Mouse (Mus musculus): ENCODE data around the gene Lhcgr. TPM values are rescaled to one million over a fixed set of nuclear protein-coding genes. Genes with fewer than 3 reads are reported as not detected.

The Lhcgr gene
- polyA plus RNA-seq, 1 experiment from 2014 or later: 0.16 TPM

- Histone ChIP-seq H3K9me3 (no peaks in the 10 kb centered on the region), H3K4me1 (no peaks in the 10 kb centered on the region), H3K27me3 (ENCODE audit: insufficient read depth, poor library complexity, severe bottlenecking) (no peaks in the 10 kb centered on the region), H3K4me3 (no peak overlapping the region), H3K27ac (no peak overlapping the region), H3K36me3 (no peaks in the 10 kb centered on the region)
- 59% methylated on average over 9 of the region's 9 CpGs for whole genome bisulfite sequencing
- no peak for DNase-seq (ENCODE audit: low spot score)
These were observed 95.0 kb downstream of the Lhcgr start for GRCm38 (mm10) chr17:88696656-88697333.

- WGBS: 86% methylated on average over 11 of the region's 11 CpGs
These were observed 103.6 kb downstream of the Lhcgr start for GRCm38 (mm10) chr17:88688226-88688625.

DNA sequence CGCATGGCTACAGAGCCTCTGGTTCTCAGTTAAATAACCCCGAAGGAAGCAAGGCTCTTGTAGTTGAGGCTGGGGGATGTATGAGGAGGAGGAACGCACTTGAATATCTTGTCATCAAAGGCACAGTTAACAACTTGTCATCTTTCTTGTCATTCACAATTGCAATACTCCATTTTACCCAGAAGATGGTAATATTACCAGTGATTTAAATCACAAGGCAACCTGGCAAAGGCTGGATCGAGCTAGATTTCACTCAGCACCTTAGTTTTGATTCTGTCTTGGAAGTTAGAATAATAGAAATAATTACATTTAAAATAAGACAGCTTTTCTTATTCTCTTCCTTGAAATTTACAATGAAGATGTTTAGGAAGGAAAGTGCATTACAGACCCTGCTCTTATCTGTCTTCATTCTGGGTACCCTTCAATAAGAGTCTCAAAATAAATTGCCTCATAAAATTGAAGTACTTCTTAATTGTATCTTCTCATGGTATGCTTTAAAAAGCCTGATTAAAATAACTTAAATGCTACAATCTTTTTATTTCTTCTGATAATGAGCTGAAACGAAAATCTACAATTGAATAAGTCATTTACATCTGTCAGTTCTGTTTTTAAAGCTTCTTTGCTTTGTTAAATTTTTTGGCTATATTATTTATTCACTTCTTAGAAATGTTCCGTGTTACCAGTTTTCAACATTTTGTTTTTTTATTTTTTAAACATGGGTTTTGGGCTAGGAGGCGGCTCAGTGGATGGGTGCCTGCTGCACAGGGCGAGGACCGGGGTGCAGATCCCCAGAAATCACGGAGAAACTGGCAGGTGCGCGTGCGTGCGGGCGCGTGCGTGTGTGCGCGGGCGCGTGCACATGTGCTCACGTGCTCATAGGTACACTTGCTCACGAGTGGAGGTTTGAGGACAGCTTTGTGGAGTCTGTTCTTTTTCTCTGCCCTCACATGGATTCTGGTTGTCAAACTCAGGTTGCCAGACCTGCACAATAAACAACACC is 116.2 kb downstream of the Lhcgr start:
- Histone ChIP-seq H3K4me3 (no peak overlapping the region), H3K27me3 (ENCODE audit: insufficient read depth, poor library complexity, severe bottlenecking) (no peaks in the 10 kb centered on the region), H3K4me1 (no peaks in the 10 kb centered on the region), H3K36me3 (no peaks in the 10 kb centered on the region), H3K9me3 (no peaks in the 10 kb centered on the region), H3K27ac (no peak overlapping the region)
- WGBS: 88% methylated on average over 23 of the region's 23 CpGs
- no peak for DNase-seq (ENCODE audit: low spot score)

More at GRCm38 (mm10) chr17:88688226-88688625, 103.6 kb downstream of the Lhcgr start:
- no peak for DNase-seq (ENCODE audit: low spot score)
- no peaks in the 10 kb centered on the region for H3K4me1 ChIP-seq
- H3K9me3 ChIP-seq: no peaks in the 10 kb centered on the region
- H3K4me3 ChIP-seq: no peak overlapping the region
- H3K27ac ChIP-seq: no peak overlapping the region
- H3K36me3 ChIP-seq: no peaks in the 10 kb centered on the region
- H3K27me3 ChIP-seq (ENCODE audit: insufficient read depth, poor library complexity, severe bottlenecking): no peaks in the 10 kb centered on the region

- no peak for DNase-seq (ENCODE audit: low spot score)
- 65% methylated on average over 4 of the region's 4 CpGs for WGBS
- Histone ChIP-seq H3K27ac (no peak overlapping the region), H3K4me1 (peaks cover 5% of the 10 kb centered on the region; the same call in 1 of the 2 replicates), H3K36me3 (no peaks in the 10 kb centered on the region), H3K27me3 (ENCODE audit: insufficient read depth, poor library complexity, severe bottlenecking) (no peaks in the 10 kb centered on the region), H3K9me3 (no peaks in the 10 kb centered on the region), H3K4me3 (no peak overlapping the region)
These were observed 121.0 kb downstream of the Lhcgr start for GRCm38 (mm10) chr17:88670800-88671199.

DNA sequence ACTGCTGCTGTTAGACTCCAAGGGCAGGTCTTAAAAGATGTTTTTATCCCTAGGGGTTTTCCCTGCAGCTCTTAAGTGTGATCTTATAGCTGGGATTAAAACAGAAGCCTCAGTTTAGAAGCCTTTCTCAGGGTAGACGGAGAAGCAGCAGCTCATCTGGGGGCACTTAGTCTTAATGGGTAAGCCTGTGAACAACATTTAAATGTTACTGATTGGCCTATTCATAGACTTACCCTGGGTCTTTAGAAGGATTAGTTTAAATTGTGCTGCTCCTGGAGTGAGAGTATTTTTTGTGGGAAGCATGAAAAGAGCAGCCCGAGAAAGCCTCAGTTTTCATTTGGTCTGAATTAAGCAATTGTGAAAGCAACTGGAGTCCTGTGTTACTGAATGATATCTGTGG is 121.9 kb downstream of the Lhcgr start:
- no peaks in the 10 kb centered on the region for H3K9me3 ChIP-seq
- peaks cover 5% of the 10 kb centered on the region; the same call in 1 of the 2 replicates for H3K4me1 ChIP-seq
- 58% methylated on average over 2 of the region's 2 CpGs for WGBS
- no peaks in the 10 kb centered on the region for H3K36me3 ChIP-seq
- H3K27ac ChIP-seq: no peak overlapping the region
- H3K4me3 ChIP-seq: no peak overlapping the region
- no peak for DNase-seq (ENCODE audit: low spot score)
- H3K27me3 ChIP-seq (ENCODE audit: insufficient read depth, poor library complexity, severe bottlenecking): no peaks in the 10 kb centered on the region

GRCm38 (mm10) chr17:88668452-88668851 is 123.3 kb downstream of the Lhcgr start, which contains the start of gene Gtf2a1l:
Gene Gtf2a1l (plus strand): TSS chr17:88668660.
- Histone ChIP-seq H3K9me3 (no peaks in the 10 kb centered on the region), H3K27me3 (ENCODE audit: insufficient read depth, poor library complexity, severe bottlenecking) (no peaks in the 10 kb centered on the region), H3K4me1 (peaks cover 5% of the 10 kb centered on the region; the same call in 1 of the 2 replicates), H3K27ac (0 out of 2 replicates have a peak within 1 kb of the TSS, but pooled peaks have one; percentile 18), H3K36me3 (no peaks in the 10 kb centered on the region), H3K4me3 (peak within 1 kb of the TSS; percentile 43)
- no peak for DNase-seq (ENCODE audit: low spot score)
- 22% methylated on average over 21 of the region's 21 CpGs for WGBS

Other genes starting within 250 kb of the Lhcgr start
- gene Ston1, start 194.3 kb downstream of the Lhcgr start, polyA plus RNA-seq (2016; fragmentation: Nextera tagmentation; extraction: Ambion mirVana): 3.6 and 4.5 TPM in 2 replicates
- 0.26 TPM in 1 of 2 replicates, not detected in the other for gene Gtf2a1l, start 123.3 kb downstream of the Lhcgr start, polyA plus RNA-seq (2016; fragmentation: Nextera tagmentation; extraction: Ambion mirVana)

Measured in heart, embryonic 10.5 days (tissue).